Mouse (Mus musculus): ENCODE results near the gene Ralgps2. TPM values are rescaled to one million over a fixed set of nuclear protein-coding genes. Genes with fewer than 3 reads are reported as not detected.
A peak's percentile ranks its signal among the peaks of the same experiment; 100 is the strongest.

Gene Ralgps2
- polyA plus RNA-seq, 1 experiment: 19.1 TPM

- DNase-seq (ENCODE audit: low read depth, low spot score): no peak
- WGBS: 76% methylated on average over 3 of the region's 3 CpGs
Measured at GRCm38 (mm10) chr1:156957360-156957759, 17.9 kb upstream of the Ralgps2 start.

- WGBS: 55% methylated on average over 17 of the region's 17 CpGs
- peak; percentile 69 for DNase-seq (ENCODE audit: low read depth, low spot score)
Measured at GRCm38 (mm10) chr1:156955926-156956760, 16.7 kb upstream of the Ralgps2 start.

GRCm38 (mm10) chr1:156954216-156954615 is 14.8 kb upstream of the Ralgps2 start:
- DNase-seq (ENCODE audit: low read depth, low spot score): no peak
- WGBS: 95% methylated on average over 12 of the region's 12 CpGs

- 34% methylated on average over 5 of the region's 5 CpGs for WGBS
- DNase-seq (ENCODE audit: low read depth, low spot score): no peak
Measured at GRCm38 (mm10) chr1:156950354-156950753, 10.9 kb upstream of the Ralgps2 start.

- 17% methylated on average over 7 of the region's 7 CpGs for WGBS
- DNase-seq (ENCODE audit: low read depth, low spot score): peak; percentile 36
Measured at GRCm38 (mm10) chr1:156940584-156940983, 1.2 kb upstream of the Ralgps2 start.

GRCm38 (mm10) chr1:156940142-156940522 is 706 bp upstream of the Ralgps2 start:
- no peak for DNase-seq (ENCODE audit: low read depth, low spot score)
- WGBS: 6% methylated on average over 8 of the region's 8 CpGs

- under 1% methylated on average over 50 of the region's 51 CpGs for WGBS
- peak; percentile 46 for DNase-seq (ENCODE audit: low read depth, low spot score)
Measured at GRCm38 (mm10) chr1:156938705-156939242, 652 bp downstream of the Ralgps2 start.

- 84% methylated on average over 7 of the region's 7 CpGs for WGBS
- no peak for DNase-seq (ENCODE audit: low read depth, low spot score)
Measured at GRCm38 (mm10) chr1:156937436-156937835, 2.0 kb downstream of the Ralgps2 start.

- no peak for DNase-seq (ENCODE audit: low read depth, low spot score)
- WGBS: 91% methylated on average over 7 of the region's 7 CpGs
Measured at GRCm38 (mm10) chr1:156933712-156934111, 5.7 kb downstream of the Ralgps2 start.

GRCm38 (mm10) chr1:156932036-156932774 is 7.2 kb downstream of the Ralgps2 start:
- WGBS: 39% methylated on average over 3 of the region's 3 CpGs
- DNase-seq (ENCODE audit: low read depth, low spot score): no peak

- no peak for DNase-seq (ENCODE audit: low read depth, low spot score)
- 80% methylated on average over 10 of the region's 10 CpGs for WGBS
Measured at GRCm38 (mm10) chr1:156931106-156931870, 8.1 kb downstream of the Ralgps2 start.

- DNase-seq (ENCODE audit: low read depth, low spot score): no peak
- 54% methylated on average over 5 of the region's 5 CpGs for WGBS
Measured at GRCm38 (mm10) chr1:156930263-156930662, 9.2 kb downstream of the Ralgps2 start.

GRCm38 (mm10) chr1:156928255-156928654 is 11.2 kb downstream of the Ralgps2 start:
- WGBS: 87% methylated on average over 4 of the region's 4 CpGs
- no peak for DNase-seq (ENCODE audit: low read depth, low spot score)

GRCm38 (mm10) chr1:156923511-156923910 is 15.9 kb downstream of the Ralgps2 start:
- WGBS: 87% methylated on average over 1 of the region's 1 CpGs

GRCm38 (mm10) chr1:156922921-156923320 is 16.5 kb downstream of the Ralgps2 start:
- DNase-seq (ENCODE audit: low read depth, low spot score): no peak
- 84% methylated on average over 6 of the region's 6 CpGs for WGBS

More at GRCm38 (mm10) chr1:156923511-156923910, 15.9 kb downstream of the Ralgps2 start:
- DNase-seq (ENCODE audit: low read depth, low spot score): no peak

GRCm38 (mm10) chr1:156921290-156921994 is 18.0 kb downstream of the Ralgps2 start:
- WGBS: 79% methylated on average over 12 of the region's 12 CpGs
- DNase-seq (ENCODE audit: low read depth, low spot score): no peak

GRCm38 (mm10) chr1:156917460-156917859 is 22.0 kb downstream of the Ralgps2 start:
- DNase-seq (ENCODE audit: low read depth, low spot score): peak; percentile 42
- WGBS: 4% methylated on average over 3 of the region's 3 CpGs

GRCm38 (mm10) chr1:156916361-156916760 is 23.1 kb downstream of the Ralgps2 start:
- WGBS: 83% methylated on average over 3 of the region's 3 CpGs
- no peak for DNase-seq (ENCODE audit: low read depth, low spot score)

GRCm38 (mm10) chr1:156914942-156915341 is 24.5 kb downstream of the Ralgps2 start:
- DNase-seq (ENCODE audit: low read depth, low spot score): no peak
- 81% methylated on average over 5 of the region's 5 CpGs for WGBS
